Mouse (Mus musculus) intestine, postnatal 0 days (tissue): ENCODE results near the gene Chd3. TPM values are rescaled to one million over a fixed set of nuclear protein-coding genes. Genes with fewer than 3 reads are reported as not detected.

Source experiments
- ATAC-seq: fragments of 200-750 bp; cut with Nextera tagmentation; 2 replicates; pipeline ENCODE4 v1.8.0; 2017; ENCODE audit warnings: mild to moderate bottlenecking, moderate TSS enrichment, moderate library complexity
- H3K27ac ChIP-seq: fragments of 300-500 bp; sonication (generic); 2 replicates; pipeline ENCODE4 v1.5.1; 2014; ENCODE audit warnings: mild to moderate bottlenecking, low read depth, low read length, moderate library complexity
- H3K27me3 ChIP-seq: fragments of 300-500 bp; sonication (generic); replicated peaks from 2 replicates; pipeline ENCODE4 v1.6.1; 2014; ENCODE audit warnings: low read length, mixed read lengths; ENCODE audit not compliant: control insufficient read depth, insufficient read depth
- H3K36me3 ChIP-seq: fragments of 300-500 bp; sonication (generic); 2 replicates; pipeline ENCODE4 v1.6.1; 2014; ENCODE audit warnings: mild to moderate bottlenecking, moderate library complexity; ENCODE audit not compliant: control insufficient read depth, insufficient read depth
- H3K4me1 ChIP-seq: fragments of 300-500 bp; sonication (generic); replicated peaks from 2 replicates; pipeline ENCODE4 v1.6.1; 2014; ENCODE audit warnings: antibody characterized with exemption, low read length, mixed read lengths; ENCODE audit not compliant: control insufficient read depth, insufficient read depth
- H3K4me2 ChIP-seq: fragments of 300-500 bp; sonication (generic); replicated peaks from 2 replicates; pipeline ENCODE4 v1.6.1; 2014; ENCODE audit warnings: low read depth, mild to moderate bottlenecking, moderate library complexity
- H3K4me3 ChIP-seq: fragments of 300-500 bp; sonication (generic); 2 replicates; pipeline ENCODE4 v1.5.1; 2014; ENCODE audit warnings: low read depth, low read length
- H3K9ac ChIP-seq: fragments of 300-500 bp; sonication (generic); 2 replicates; pipeline ENCODE4 v1.6.1; 2014; ENCODE audit warnings: mild to moderate bottlenecking, low read depth, low read length
- H3K9me3 ChIP-seq: fragments of 300-500 bp; sonication (generic); 2 replicates; pipeline ENCODE4 v1.6.1; 2016; ENCODE audit warnings: mixed run types; ENCODE audit not compliant: control insufficient read depth
- CTCF ChIP-seq: sonication (generic); IDR thresholded peaks from 2 replicates; pipeline ENCODE4 v1.5.1; 2016; ENCODE audit warnings: low read depth, mild to moderate bottlenecking, control low read depth, antibody characterized with exemption, moderate library complexity
- WGBS: fragments of 180-500 bp; shearing (Covaris S2); extraction: QIAGEN DNeasy Blood & Tissue Kit; methylation state at CpG from one replicate; pipeline ENCODE4 v1.1.7; 2014; 5-methylcytosine and 5-hydroxymethylcytosine counted together
- polyA plus RNA-seq: library from polyadenylated mRNA; unstranded; fragments of >200 nt; fragmentation: Nextera tagmentation; extraction: Ambion mirVana; gene quantifications from 2 replicates; pipeline ENCODE4 v1.2.1, GENCODE M21; 2015

The Chd3 gene
- polyA plus RNA-seq, 1 experiment from 2014 or later = 19.4 TPM

- peaks cover 53% of the 10 kb centered on the region for H3K36me3 ChIP-seq
- H3K4me3 ChIP-seq = no peak overlapping the region
- no peak overlapping the region for H3K4me2 ChIP-seq
- no peak for ATAC-seq
- no peak for TF ChIP-seq CTCF
- no peak overlapping the region for H3K27ac ChIP-seq
- H3K9me3 ChIP-seq = no peaks in the 10 kb centered on the region
- no peaks in the 10 kb centered on the region for H3K27me3 ChIP-seq
- 85% methylated on average over 16 of the region's 16 CpGs for WGBS
- no peaks in the 10 kb centered on the region for H3K4me1 ChIP-seq
- no peak overlapping the region for H3K9ac ChIP-seq
These were observed 37.9 kb upstream of the Chd3 start for GRCm38 (mm10) chr11:69406867-69407723.

- H3K36me3 ChIP-seq = peaks cover 61% of the 10 kb centered on the region
- no peak for ATAC-seq
- no peak overlapping the region for H3K9ac ChIP-seq
- no peak overlapping the region for H3K4me3 ChIP-seq
- WGBS = 85% methylated on average over 19 of the region's 19 CpGs
- H3K4me2 ChIP-seq = no peak overlapping the region
- H3K27me3 ChIP-seq = no peaks in the 10 kb centered on the region
- H3K4me1 ChIP-seq = no peaks in the 10 kb centered on the region
- no peak overlapping the region; the same call in 1 of the 2 replicates for H3K27ac ChIP-seq
- no peaks in the 10 kb centered on the region for H3K9me3 ChIP-seq
- TF ChIP-seq CTCF = no peak
These were observed 37.1 kb upstream of the Chd3 start for GRCm38 (mm10) chr11:69406282-69406681.

GRCm38 (mm10) chr11:69405397-69406200 lies 36.4 kb upstream of the Chd3 start:
- H3K36me3 ChIP-seq = peaks cover 67% of the 10 kb centered on the region
- H3K4me3 ChIP-seq = no peak overlapping the region
- no peaks in the 10 kb centered on the region for H3K27me3 ChIP-seq
- H3K9ac ChIP-seq = no peak overlapping the region
- no peak overlapping the region for H3K4me2 ChIP-seq
- H3K9me3 ChIP-seq = no peaks in the 10 kb centered on the region
- WGBS = 87% methylated on average over 24 of the region's 24 CpGs
- no peak for ATAC-seq
- TF ChIP-seq CTCF = no peak
- no peak overlapping the region for H3K27ac ChIP-seq
- H3K4me1 ChIP-seq = no peaks in the 10 kb centered on the region

DNA sequence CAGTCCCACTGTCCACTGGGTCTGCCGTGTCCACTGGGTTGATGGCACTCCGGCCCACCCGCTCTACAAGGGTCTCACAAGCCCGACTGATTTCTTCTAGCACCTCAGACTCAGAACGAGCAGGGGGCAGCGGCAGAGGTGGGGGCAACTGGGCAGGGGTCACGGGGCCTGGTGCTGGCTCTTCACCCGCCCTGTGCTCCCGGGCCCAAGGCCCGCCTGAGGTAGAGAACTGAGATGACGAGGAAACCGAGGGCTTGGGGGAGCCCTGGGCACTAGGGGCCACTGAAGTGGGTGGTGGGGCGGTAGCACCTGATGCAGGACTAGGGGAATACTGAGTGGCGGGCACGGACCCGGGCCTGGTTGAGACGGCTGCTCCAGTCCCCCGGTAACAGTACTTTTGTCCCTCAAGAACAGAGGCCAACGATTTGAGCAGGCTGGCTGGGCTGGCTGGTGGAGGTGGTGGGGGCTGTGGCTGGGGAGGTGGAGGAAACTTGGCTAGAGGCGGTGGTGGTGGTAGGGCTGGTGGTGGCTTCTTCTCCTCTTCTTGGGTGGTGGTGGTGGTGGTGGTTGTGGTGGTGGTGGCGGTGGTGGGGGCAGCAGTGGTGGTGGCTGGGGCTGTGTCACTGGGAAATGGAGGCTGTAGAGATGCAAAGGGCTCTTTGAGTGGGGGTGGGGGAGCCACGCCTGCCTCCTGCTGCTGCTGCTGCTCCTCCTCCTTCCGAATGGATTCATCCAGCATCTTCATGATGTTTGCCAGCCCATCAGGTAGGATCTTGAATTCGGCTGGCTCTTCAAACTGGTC lies 35.6 kb upstream of the Chd3 start:
- no peak for TF ChIP-seq CTCF
- no peaks in the 10 kb centered on the region for H3K9me3 ChIP-seq
- no peak for ATAC-seq
- H3K4me2 ChIP-seq = no peak overlapping the region
- H3K27me3 ChIP-seq = no peaks in the 10 kb centered on the region
- no peak overlapping the region for H3K9ac ChIP-seq
- no peak overlapping the region for H3K27ac ChIP-seq
- H3K36me3 ChIP-seq = peaks cover 75% of the 10 kb centered on the region
- no peak overlapping the region for H3K4me3 ChIP-seq
- 93% methylated on average over 24 of the region's 24 CpGs for WGBS
- no peaks in the 10 kb centered on the region for H3K4me1 ChIP-seq

GRCm38 (mm10) chr11:69403691-69404594 lies 34.7 kb upstream of the Chd3 start:
- no peak overlapping the region for H3K9ac ChIP-seq
- H3K9me3 ChIP-seq = no peaks in the 10 kb centered on the region
- peaks cover 81% of the 10 kb centered on the region for H3K36me3 ChIP-seq
- H3K4me1 ChIP-seq = no peaks in the 10 kb centered on the region
- TF ChIP-seq CTCF = no peak
- H3K4me3 ChIP-seq = no peak overlapping the region
- H3K27me3 ChIP-seq = no peaks in the 10 kb centered on the region
- H3K27ac ChIP-seq = no peak overlapping the region
- WGBS = 88% methylated on average over 38 of the region's 38 CpGs
- no peak for ATAC-seq
- H3K4me2 ChIP-seq = no peak overlapping the region
